Mouse (Mus musculus) lung, adult 2 months (tissue): Measurements from ENCODE around the gene Pla2g5. TPM values are rescaled to one million over a fixed set of nuclear protein-coding genes. Genes with fewer than 3 reads are reported as not detected.

Source experiments
- DNase-seq: peaks from one replicate; pipeline ENCODE4 v3.0.0; 2022
- H3K4me1 ChIP-seq: fragments of 200-500 bp; 2 replicates; pipeline ENCODE4 v1.6.1; 2011; ENCODE audit warnings: low read length; ENCODE audit not compliant: control insufficient read depth, insufficient read depth
- H3K4me3 ChIP-seq: fragments of 200-500 bp; replicated peaks from 2 replicates; pipeline ENCODE3; 2011; ENCODE audit warnings: low read depth, mild to moderate bottlenecking, control low read depth, low read length; ENCODE audit errors: extremely low read depth
- CTCF ChIP-seq: fragments of 200-500 bp; IDR thresholded peaks from 2 replicates; pipeline ENCODE4 v1.5.1; 2011; ENCODE audit warnings: mild to moderate bottlenecking, low read length, control low read depth; ENCODE audit not compliant: insufficient read depth
- POLR2A ChIP-seq: fragments of 200-500 bp; IDR thresholded peaks from 2 replicates; pipeline ENCODE4 v1.6.1; 2011; ENCODE audit warnings: low read depth, mild to moderate bottlenecking, control low read depth, low read length, borderline replicate concordance; ENCODE audit errors: extremely low read depth
- WGBS: fragments of 180-500 bp; shearing (Covaris S2); methylation state at CpG from one replicate; pipeline ENCODE4 v1.1.7; 2018; 5-methylcytosine and 5-hydroxymethylcytosine counted together
- polyA plus RNA-seq: library from polyadenylated mRNA; depleted of rRNA; stranded (reverse); fragments of >200 nt; gene quantifications from 2 replicates; pipeline ENCODE4 v1.2.3, GENCODE M21; 2012

The Pla2g5 gene
- polyA plus RNA-seq, 1 experiment = 1.3 TPM

- WGBS = 21% methylated on average over 9 of the region's 9 CpGs
- DNase-seq = peak; percentile 8
- H3K4me1 ChIP-seq = no peaks in the 10 kb centered on the region
- TF ChIP-seq POLR2A (no peak), CTCF (no peak)
- H3K4me3 ChIP-seq = no peak overlapping the region
Observed at GRCm38 (mm10) chr4:138792599-138792998, 70.7 kb downstream of the Pla2g5 start.

- DNase-seq = no peak
- 44% methylated on average over 6 of the region's 6 CpGs for WGBS
- TF ChIP-seq CTCF = no peak
- no peak for TF ChIP-seq POLR2A
- H3K4me1 ChIP-seq = no peaks in the 10 kb centered on the region
- H3K4me3 ChIP-seq = no peak overlapping the region
Observed at GRCm38 (mm10) chr4:138791452-138791851, 71.8 kb downstream of the Pla2g5 start.

GRCm38 (mm10) chr4:138788381-138788780 lies 74.9 kb downstream of the Pla2g5 start:
- TF ChIP-seq CTCF (no peak), POLR2A (no peak)
- DNase-seq = no peak
- Histone ChIP-seq H3K4me1 (no peaks in the 10 kb centered on the region), H3K4me3 (no peak overlapping the region)
- 76% methylated on average over 4 of the region's 4 CpGs for WGBS

- no peak for TF ChIP-seq CTCF
- TF ChIP-seq POLR2A = no peak
- H3K4me3 ChIP-seq = no peak overlapping the region
- H3K4me1 ChIP-seq = no peaks in the 10 kb centered on the region
- WGBS = 24% methylated on average over 4 of the region's 4 CpGs
- no peak for DNase-seq
Observed at GRCm38 (mm10) chr4:138786141-138786540, 77.1 kb downstream of the Pla2g5 start.

GRCm38 (mm10) chr4:138785721-138786120 lies 77.6 kb downstream of the Pla2g5 start:
- DNase-seq = no peak
- Histone ChIP-seq H3K4me3 (no peak overlapping the region), H3K4me1 (no peaks in the 10 kb centered on the region)
- 34% methylated on average over 4 of the region's 4 CpGs for WGBS
- TF ChIP-seq POLR2A (no peak), CTCF (no peak)

GRCm38 (mm10) chr4:138782098-138782497 lies 81.2 kb downstream of the Pla2g5 start:
- Histone ChIP-seq H3K4me3 (no peak overlapping the region), H3K4me1 (no peaks in the 10 kb centered on the region)
- 75% methylated on average over 6 of the region's 6 CpGs for WGBS
- no peak for TF ChIP-seq POLR2A
- TF ChIP-seq CTCF = no peak
- DNase-seq = no peak

GRCm38 (mm10) chr4:138780300-138780699 lies 83.0 kb downstream of the Pla2g5 start:
- DNase-seq = no peak
- Histone ChIP-seq H3K4me1 (no peaks in the 10 kb centered on the region), H3K4me3 (no peak overlapping the region)
- TF ChIP-seq CTCF (no peak), POLR2A (no peak)
- WGBS = 80% methylated on average over 5 of the region's 5 CpGs

GRCm38 (mm10) chr4:138777417-138778407 lies 85.6 kb downstream of the Pla2g5 start:
- no peak for DNase-seq
- whole genome bisulfite sequencing = 37% methylated on average over 20 of the region's 20 CpGs
- Histone ChIP-seq H3K4me3 (no peak overlapping the region), H3K4me1 (no peaks in the 10 kb centered on the region)
- TF ChIP-seq CTCF (no peak), POLR2A (no peak)

GRCm38 (mm10) chr4:138775435-138775834 lies 87.8 kb downstream of the Pla2g5 start, which contains the start of gene Pla2g2d:
TSS of gene Pla2g2d (plus strand) at chr4:138775735.
- Histone ChIP-seq H3K4me3 (no peak within 1 kb of the TSS), H3K4me1 (no peaks in the 10 kb centered on the region)
- WGBS = 78% methylated on average over 6 of the region's 6 CpGs
- DNase-seq = no peak
- TF ChIP-seq POLR2A = no peak
- TF ChIP-seq CTCF = no peak

- Histone ChIP-seq H3K4me1 (no peaks in the 10 kb centered on the region), H3K4me3 (no peak overlapping the region)
- WGBS = 75% methylated on average over 5 of the region's 5 CpGs
- no peak for DNase-seq
- TF ChIP-seq CTCF (no peak), POLR2A (no peak)
Observed at GRCm38 (mm10) chr4:138772386-138772785, 90.9 kb downstream of the Pla2g5 start.
